Mouse (Mus musculus) heart, embryonic 15.5 days (tissue): ENCODE results near the gene 2410015M20Rik. TPM values are rescaled to one million over a fixed set of nuclear protein-coding genes. Genes with fewer than 3 reads are reported as not detected.
A peak's percentile ranks its signal among the peaks of the same experiment; 100 is the strongest.

Source experiments
- ATAC-seq: fragments of 200-750 bp; cut with Nextera tagmentation; replicated peaks from 2 replicates; pipeline ENCODE4 v1.8.0; 2017; ENCODE audit warnings: low read depth, moderate TSS enrichment; ENCODE audit not compliant: insufficient number of reproducible peaks, insufficient read depth, low FRiP score
- H3K27ac ChIP-seq: fragments of 300-500 bp; sonication (generic); 2 replicates; pipeline ENCODE4 v1.5.1; 2015; ENCODE audit warnings: mild to moderate bottlenecking, inconsistent platforms
- H3K27me3 ChIP-seq: fragments of 300-500 bp; sonication (generic); 2 replicates; pipeline ENCODE4 v1.6.1; 2015; ENCODE audit warnings: inconsistent platforms
- H3K36me3 ChIP-seq: fragments of 300-500 bp; sonication (generic); 2 replicates; pipeline ENCODE4 v1.6.1; 2015; ENCODE audit warnings: mild to moderate bottlenecking, inconsistent platforms
- H3K4me1 ChIP-seq: fragments of 300-500 bp; sonication (generic); replicated peaks from 2 replicates; pipeline ENCODE4 v1.6.1; 2015; ENCODE audit warnings: inconsistent platforms
- H3K4me2 ChIP-seq: fragments of 300-500 bp; sonication (generic); 2 replicates; pipeline ENCODE4 v1.6.1; 2015; ENCODE audit warnings: inconsistent platforms, mild to moderate bottlenecking, moderate library complexity
- H3K4me3 ChIP-seq: fragments of 300-500 bp; sonication (generic); 2 replicates; pipeline ENCODE4 v1.5.1; 2015; ENCODE audit warnings: mild to moderate bottlenecking, inconsistent platforms
- H3K9ac ChIP-seq: fragments of 300-500 bp; sonication (generic); 2 replicates; pipeline ENCODE4 v1.6.1; 2015; ENCODE audit warnings: mild to moderate bottlenecking, inconsistent platforms
- H3K9me3 ChIP-seq: fragments of 300-500 bp; sonication (generic); replicated peaks from 2 replicates; pipeline ENCODE4 v1.6.1; 2016; ENCODE audit warnings: inconsistent platforms
- WGBS: fragments of 180-500 bp; shearing (Covaris S2); methylation state at CpG from one replicate; pipeline ENCODE4 v1.1.7; 2015; ENCODE audit warnings: mixed read lengths; 5-methylcytosine and 5-hydroxymethylcytosine counted together
- polyA plus RNA-seq: library from polyadenylated mRNA; unstranded; fragments of >200 nt; fragmentation: Nextera tagmentation; extraction: Ambion mirVana; gene quantifications from 2 replicates; pipeline ENCODE4 v1.2.1, GENCODE M21; 2015

Gene 2410015M20Rik
- polyA plus RNA-seq, 1 experiment from 2014 or later, result 331 TPM

GRCm38 (mm10) chr17:56570287-56570686 lies 39.3 kb downstream of the 2410015M20Rik start:
- no peaks in the 10 kb centered on the region for H3K27me3 ChIP-seq
- WGBS, result 84% methylated on average over 4 of the region's 4 CpGs
- H3K36me3 ChIP-seq, result peaks cover 94% of the 10 kb centered on the region
- H3K9me3 ChIP-seq, result no peaks in the 10 kb centered on the region
- no peak overlapping the region for H3K4me3 ChIP-seq
- H3K9ac ChIP-seq, result no peak overlapping the region
- H3K4me2 ChIP-seq, result no peak overlapping the region
- 0 out of 2 replicates have a peak, but pooled peaks cover 4% of the 10 kb centered on the region for H3K4me1 ChIP-seq
- ATAC-seq, result no peak
- H3K27ac ChIP-seq, result no peak overlapping the region

GRCm38 (mm10) chr17:56567370-56567769 lies 42.2 kb downstream of the 2410015M20Rik start:
- Histone ChIP-seq H3K4me3 (no peak overlapping the region), H3K27ac (no peak overlapping the region), H3K36me3 (peaks cover 96% of the 10 kb centered on the region), H3K27me3 (no peaks in the 10 kb centered on the region), H3K9ac (no peak overlapping the region), H3K9me3 (no peaks in the 10 kb centered on the region), H3K4me1 (0 out of 2 replicates have a peak, but pooled peaks cover 2% of the 10 kb centered on the region), H3K4me2 (no peak overlapping the region)
- ATAC-seq, result no peak
- WGBS, result 83% methylated on average over 4 of the region's 4 CpGs

- Histone ChIP-seq H3K9ac (no peak overlapping the region), H3K4me1 (no peaks in the 10 kb centered on the region), H3K27ac (no peak overlapping the region), H3K4me3 (no peak overlapping the region), H3K4me2 (no peak overlapping the region), H3K27me3 (no peaks in the 10 kb centered on the region), H3K9me3 (no peaks in the 10 kb centered on the region), H3K36me3 (peaks cover 96% of the 10 kb centered on the region)
- WGBS, result 89% methylated on average over 5 of the region's 5 CpGs
- no peak for ATAC-seq
Measured at GRCm38 (mm10) chr17:56566918-56567317, 42.7 kb downstream of the 2410015M20Rik start.

GRCm38 (mm10) chr17:56566293-56566692 lies 43.3 kb downstream of the 2410015M20Rik start:
- no peak overlapping the region for H3K27ac ChIP-seq
- no peaks in the 10 kb centered on the region for H3K27me3 ChIP-seq
- H3K9ac ChIP-seq, result no peak overlapping the region
- no peaks in the 10 kb centered on the region for H3K4me1 ChIP-seq
- no peaks in the 10 kb centered on the region for H3K9me3 ChIP-seq
- H3K4me2 ChIP-seq, result no peak overlapping the region
- peaks cover 96% of the 10 kb centered on the region for H3K36me3 ChIP-seq
- WGBS, result 88% methylated on average over 29 of the region's 29 CpGs
- no peak for ATAC-seq
- H3K4me3 ChIP-seq, result no peak overlapping the region

- Histone ChIP-seq H3K4me2 (no peak overlapping the region), H3K27ac (no peak overlapping the region), H3K27me3 (no peaks in the 10 kb centered on the region), H3K9me3 (no peaks in the 10 kb centered on the region), H3K4me3 (no peak overlapping the region), H3K4me1 (no peaks in the 10 kb centered on the region), H3K36me3 (peaks cover 61% of the 10 kb centered on the region), H3K9ac (no peak overlapping the region)
- ATAC-seq, result no peak
- 84% methylated on average over 2 of the region's 2 CpGs for WGBS
Measured at GRCm38 (mm10) chr17:56561866-56562265, 47.7 kb downstream of the 2410015M20Rik start.

GRCm38 (mm10) chr17:56560131-56560530 lies 49.4 kb downstream of the 2410015M20Rik start:
- Histone ChIP-seq H3K9me3 (no peaks in the 10 kb centered on the region), H3K4me2 (no peak overlapping the region), H3K4me3 (no peak overlapping the region), H3K9ac (no peak overlapping the region), H3K36me3 (peaks cover 43% of the 10 kb centered on the region), H3K27ac (no peak overlapping the region), H3K4me1 (no peaks in the 10 kb centered on the region), H3K27me3 (no peaks in the 10 kb centered on the region)
- 36% methylated on average over 1 of the region's 1 CpGs for WGBS
- ATAC-seq, result no peak

GRCm38 (mm10) chr17:56559386-56559785 lies 50.2 kb downstream of the 2410015M20Rik start:
- Histone ChIP-seq H3K4me3 (no peak overlapping the region), H3K4me1 (no peaks in the 10 kb centered on the region), H3K27ac (no peak overlapping the region), H3K9ac (no peak overlapping the region), H3K27me3 (no peaks in the 10 kb centered on the region), H3K4me2 (no peak overlapping the region), H3K36me3 (peaks cover 36% of the 10 kb centered on the region), H3K9me3 (no peaks in the 10 kb centered on the region)
- ATAC-seq, result no peak
- 57% methylated on average over 3 of the region's 3 CpGs for WGBS

- no peaks in the 10 kb centered on the region for H3K4me1 ChIP-seq
- H3K27me3 ChIP-seq, result no peaks in the 10 kb centered on the region
- H3K4me3 ChIP-seq, result no peak overlapping the region
- peak; percentile 43; the same call in 1 of the 2 replicates for ATAC-seq
- no peak overlapping the region for H3K27ac ChIP-seq
- no peak overlapping the region for H3K4me2 ChIP-seq
- 34% methylated on average over 3 of the region's 3 CpGs for WGBS
- H3K36me3 ChIP-seq, result peaks cover 27% of the 10 kb centered on the region
- no peak overlapping the region for H3K9ac ChIP-seq
- H3K9me3 ChIP-seq, result no peaks in the 10 kb centered on the region
Measured at GRCm38 (mm10) chr17:56558448-56558847, 51.1 kb downstream of the 2410015M20Rik start.

Other genes starting within 250 kb of the 2410015M20Rik start
- gene Ptprs, start 133.3 kb downstream of the 2410015M20Rik start, polyA plus RNA-seq, result 37.6 and 62.0 TPM in 2 replicates
- not detected in 2 replicates for gene Znrf4, start 97.3 kb downstream of the 2410015M20Rik start, polyA plus RNA-seq
- gene Gm20219, start 55.4 kb downstream of the 2410015M20Rik start, polyA plus RNA-seq, result 0.23 and 1.0 TPM in 2 replicates
- 52.2 and 63.9 TPM in 2 replicates for gene Safb2, start 25.2 kb downstream of the 2410015M20Rik start, polyA plus RNA-seq
- gene Safb, start 24.9 kb downstream of the 2410015M20Rik start, polyA plus RNA-seq, result 71.2 and 76.0 TPM in 2 replicates
- 1,116 and 1,311 TPM in 2 replicates for gene Rpl36, start 3.6 kb upstream of the 2410015M20Rik start, polyA plus RNA-seq
- gene Lonp1, start 17.1 kb upstream of the 2410015M20Rik start, polyA plus RNA-seq, result 46.4 and 57.4 TPM in 2 replicates
- 0.09 and 0.13 TPM in 2 replicates for gene Catsperd, start 18.4 kb upstream of the 2410015M20Rik start, polyA plus RNA-seq
- 51.9 and 65.2 TPM in 2 replicates for gene Ranbp3, start 63.5 kb upstream of the 2410015M20Rik start, polyA plus RNA-seq
- gene Ndufa11, start 108.0 kb upstream of the 2410015M20Rik start, polyA plus RNA-seq, result 912 and 1,025 TPM in 2 replicates
- 11.6 and 16.5 TPM in 2 replicates for gene Vmac, start 108.3 kb upstream of the 2410015M20Rik start, polyA plus RNA-seq
- gene Nrtn, start 147.8 kb upstream of the 2410015M20Rik start, polyA plus RNA-seq, result 19.8 and 25.7 TPM in 2 replicates
- gene Dus3l, start 155.0 kb upstream of the 2410015M20Rik start, polyA plus RNA-seq, result 28.3 and 37.6 TPM in 2 replicates
- gene Prr22, start 160.5 kb upstream of the 2410015M20Rik start, polyA plus RNA-seq, result 0.92 and 1.1 TPM in 2 replicates
- 4.8 and 6.3 TPM in 2 replicates for gene Rfx2, start 221.2 kb upstream of the 2410015M20Rik start, polyA plus RNA-seq